Mouse (Mus musculus) hindbrain, embryonic 16.5 days (tissue): ENCODE data around the gene Gnl3l. TPM values are rescaled to one million over a fixed set of nuclear protein-coding genes. Genes with fewer than 3 reads are reported as not detected.

ENCODE experiments used
- polyA plus RNA-seq: library from polyadenylated mRNA; unstranded; fragments of >200 nt; fragmentation: Nextera tagmentation; extraction: Ambion mirVana; gene quantifications from 2 replicates; pipeline ENCODE4 v1.2.1, GENCODE M21; 2015

Gene Gnl3l
- polyA plus RNA-seq, 1 experiment from 2014 or later: 80.9 TPM

Other genes starting within 250 kb of the Gnl3l start
- gene Maged2, start 203.0 kb downstream of the Gnl3l start, polyA plus RNA-seq: 569 and 595 TPM in 2 replicates
- gene Fgd1, start 28.8 kb upstream of the Gnl3l start, polyA plus RNA-seq: 12.8 and 15.6 TPM in 2 replicates
- gene Tsr2, start 79.2 kb upstream of the Gnl3l start, polyA plus RNA-seq: 38.7 and 39.1 TPM in 2 replicates
- gene Wnk3, start 180.8 kb upstream of the Gnl3l start, polyA plus RNA-seq: 10.4 and 11.6 TPM in 2 replicates